Mouse (Mus musculus) stomach, postnatal 0 days (tissue): ENCODE data around the gene S100a13.

Experiments used
- CTCF ChIP-seq: IDR thresholded peaks from 2 replicates; pipeline ENCODE4 v1.5.1; 2016; ENCODE audit warnings: antibody characterized with exemption, low read depth, mild to moderate bottlenecking, moderate library complexity
- EP300 ChIP-seq: optimal IDR thresholded peaks from 2 replicates; pipeline ENCODE3; 2016; ENCODE audit warnings: antibody characterized with exemption

DNA sequence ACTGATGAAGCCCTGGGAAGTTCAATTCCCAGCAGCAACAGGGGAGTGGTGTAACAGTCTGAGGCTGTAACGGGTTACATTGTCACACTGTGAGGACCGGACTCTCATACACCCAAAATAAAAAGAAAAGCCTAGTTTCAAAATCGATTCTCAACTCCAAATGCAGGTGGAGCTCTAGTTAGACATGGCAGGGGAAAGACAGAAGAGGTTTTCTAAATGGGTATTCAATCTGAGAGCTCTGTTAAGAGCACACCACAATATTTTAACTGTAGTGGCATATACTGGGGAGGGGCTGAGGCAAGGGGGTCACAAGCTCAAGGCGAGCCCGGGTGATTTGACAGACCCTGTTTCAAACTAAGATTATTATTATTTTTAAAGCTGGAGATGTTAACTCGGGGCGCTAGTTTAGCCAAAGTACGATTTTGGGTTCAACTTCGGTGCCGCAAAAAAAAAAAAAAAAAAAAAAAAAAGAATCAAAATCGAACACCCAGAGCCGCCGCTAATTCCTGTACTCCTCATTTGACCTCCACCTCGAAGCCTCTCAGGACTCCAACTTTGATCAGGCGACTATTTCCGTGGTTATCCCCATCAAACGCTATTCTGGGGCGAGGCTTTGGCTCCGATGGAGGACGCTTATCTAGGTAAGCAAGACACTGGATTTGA lies 5.8 kb upstream of the S100a13 start:
- TF ChIP-seq EP300 (no peak), CTCF (peak; percentile 39)
